Mouse (Mus musculus) frontal cortex, postnatal 10 days (tissue): ENCODE results near the gene Fam107a.
A peak's percentile ranks its signal among the peaks of the same experiment; 100 is the strongest.

Experiments used
- DNase-seq, 2 experiments: peaks; one replicate each; pipeline ENCODE4 v3.0.0; 2022; ENCODE audit warnings: low spot score in 2 of 2, mixed read lengths in 1 of 2

Gene Fam107a

GRCm38 (mm10) chr14:8317194-8318097, at the start of gene Fam107a:
Gene Fam107a (minus strand): TSS chr14:8318023.
- DNase-seq: no peak

GRCm38 (mm10) chr14:8367121-8367520, 49.3 kb upstream of the Fam107a start:
- no peak for DNase-seq

GRCm38 (mm10) chr14:8365833-8366232, 48.0 kb upstream of the Fam107a start:
- DNase-seq: no peak

- DNase-seq: no peak
These were observed 39.0 kb upstream of the Fam107a start for GRCm38 (mm10) chr14:8356836-8357235.

- DNase-seq: peak; percentile 34 to 71
These were observed 38.2 kb upstream of the Fam107a start for GRCm38 (mm10) chr14:8355999-8356501.

- no peak for DNase-seq
These were observed 31.1 kb upstream of the Fam107a start for GRCm38 (mm10) chr14:8348927-8349326.

GRCm38 (mm10) chr14:8346255-8346997, 28.6 kb upstream of the Fam107a start:
- DNase-seq: peak; percentile 55 to 82

GRCm38 (mm10) chr14:8345566-8345965, 27.7 kb upstream of the Fam107a start:
- no peak for DNase-seq

- DNase-seq: no peak
These were observed 24.8 kb upstream of the Fam107a start for GRCm38 (mm10) chr14:8342509-8343106.

- no peak for DNase-seq
These were observed 22.4 kb upstream of the Fam107a start for GRCm38 (mm10) chr14:8340226-8340625.

GRCm38 (mm10) chr14:8335947-8336346, 18.1 kb upstream of the Fam107a start:
- no peak for DNase-seq

GRCm38 (mm10) chr14:8334511-8334910, 16.7 kb upstream of the Fam107a start:
- DNase-seq: no peak

GRCm38 (mm10) chr14:8332314-8333252, 14.8 kb upstream of the Fam107a start:
- no peak for DNase-seq

GRCm38 (mm10) chr14:8331307-8331905, 13.6 kb upstream of the Fam107a start:
- no peak for DNase-seq

- DNase-seq: no peak
These were observed 12.6 kb upstream of the Fam107a start for GRCm38 (mm10) chr14:8330390-8330789.

GRCm38 (mm10) chr14:8329552-8329951, 11.7 kb upstream of the Fam107a start:
- DNase-seq: no peak

GRCm38 (mm10) chr14:8327371-8327770, 9.5 kb upstream of the Fam107a start:
- DNase-seq: no peak

- DNase-seq: no peak
These were observed 9.1 kb upstream of the Fam107a start for GRCm38 (mm10) chr14:8326961-8327360.

GRCm38 (mm10) chr14:8325746-8326145, 7.9 kb upstream of the Fam107a start:
- DNase-seq: no peak

- DNase-seq: no peak
These were observed 2.7 kb upstream of the Fam107a start for GRCm38 (mm10) chr14:8320528-8320927.
